Mouse (Mus musculus): ENCODE data around the gene Odam.

GRCm38 (mm10) chr5:87940752-87941151, 55.9 kb downstream of the Odam start:
- TF ChIP-seq CTCF (IDR thresholded peaks at IDR 0.05; ENCODE audit: low read depth) (no peak), EP300 (IDR thresholded peaks at IDR 0.05; ENCODE audit: low read depth) (no peak)
